Mouse (Mus musculus): ENCODE results near the gene Oas3.

GRCm38 (mm10) chr5:120777478-120777877, at the start of gene Oas3:
- no peak for TF ChIP-seq CTCF (IDR thresholded peaks at IDR 0.05; ENCODE audit: borderline replicate concordance, control insufficient read depth, extremely low read depth, insufficient read depth, low read length, poor library complexity)
- TF ChIP-seq POLR2A (IDR thresholded peaks at IDR 0.05; ENCODE audit: control insufficient read depth, extremely low read depth, insufficient read depth, low read length, poor library complexity): no peak

Measured in thymus, adult 2 months (tissue).